Mouse (Mus musculus): Measurements from ENCODE around the gene Nanog.
"Not testable (repeated sequence)": the region's sequence is repeated elsewhere in the genome, so short reads cannot be mapped to it uniquely, and the experiment has no call there.

GRCm38 (mm10) chr6:122699628-122700027, 7.7 kb upstream of the Nanog start:
- TF ChIP-seq CTCF (IDR thresholded peaks at IDR 0.05; ENCODE audit: low read depth, low read length); POLR2AphosphoS5 (IDR thresholded peaks at IDR 0.05; ENCODE audit: insufficient replicate concordance, low read depth, low read length); GATA1 (IDR thresholded peaks at IDR 0.05; ENCODE audit: borderline replicate concordance, low read length): not testable (repeated sequence)

Data from G1E (cell line).